Mouse (Mus musculus) megakaryocyte, embryonic 14.5 days (primary cell): ENCODE measurements around the gene Sqstm1. TPM values are rescaled to one million over a fixed set of nuclear protein-coding genes. Genes with fewer than 3 reads are reported as not detected.
"Not testable (repeated sequence)": the region's sequence is repeated elsewhere in the genome, so short reads cannot be mapped to it uniquely, and the experiment has no call there.

Source experiments
- H3K27me3 ChIP-seq: replicated peaks from 2 replicates; pipeline ENCODE3; 2012; ENCODE audit warnings: inconsistent platforms
- H3K36me3 ChIP-seq: replicated peaks from 2 replicates; pipeline ENCODE3; 2012; ENCODE audit warnings: low read length, inconsistent platforms, mixed read lengths
- H3K4me1 ChIP-seq: 2 replicates; pipeline ENCODE4 v1.6.1; 2012; ENCODE audit warnings: inconsistent platforms
- H3K4me3 ChIP-seq: replicated peaks from 2 replicates; pipeline ENCODE3; 2012; ENCODE audit warnings: moderate library complexity, mild to moderate bottlenecking, inconsistent platforms
- H3K9me3 ChIP-seq: 2 replicates; pipeline ENCODE4 v1.6.1; 2012; ENCODE audit warnings: inconsistent platforms
- FLI1 ChIP-seq: IDR thresholded peaks from 2 replicates; pipeline ENCODE4 v1.6.1; 2012; ENCODE audit warnings: low read length, inconsistent platforms, mixed read lengths
- GATA1 ChIP-seq: IDR thresholded peaks from 3 replicates; pipeline ENCODE4 v1.6.1; 2012; ENCODE audit warnings: mixed read lengths, low read length, inconsistent platforms, borderline replicate concordance
- polyA plus RNA-seq: library from polyadenylated mRNA; stranded (reverse); fragments of >175 nt; gene quantifications from 2 replicates; pipeline ENCODE4 v1.2.3, GENCODE M21; 2012; ENCODE audit warnings: low replicate concordance; ENCODE audit not compliant: insufficient read depth

Gene Sqstm1
- polyA plus RNA-seq, 1 experiment: 155 TPM

DNA sequence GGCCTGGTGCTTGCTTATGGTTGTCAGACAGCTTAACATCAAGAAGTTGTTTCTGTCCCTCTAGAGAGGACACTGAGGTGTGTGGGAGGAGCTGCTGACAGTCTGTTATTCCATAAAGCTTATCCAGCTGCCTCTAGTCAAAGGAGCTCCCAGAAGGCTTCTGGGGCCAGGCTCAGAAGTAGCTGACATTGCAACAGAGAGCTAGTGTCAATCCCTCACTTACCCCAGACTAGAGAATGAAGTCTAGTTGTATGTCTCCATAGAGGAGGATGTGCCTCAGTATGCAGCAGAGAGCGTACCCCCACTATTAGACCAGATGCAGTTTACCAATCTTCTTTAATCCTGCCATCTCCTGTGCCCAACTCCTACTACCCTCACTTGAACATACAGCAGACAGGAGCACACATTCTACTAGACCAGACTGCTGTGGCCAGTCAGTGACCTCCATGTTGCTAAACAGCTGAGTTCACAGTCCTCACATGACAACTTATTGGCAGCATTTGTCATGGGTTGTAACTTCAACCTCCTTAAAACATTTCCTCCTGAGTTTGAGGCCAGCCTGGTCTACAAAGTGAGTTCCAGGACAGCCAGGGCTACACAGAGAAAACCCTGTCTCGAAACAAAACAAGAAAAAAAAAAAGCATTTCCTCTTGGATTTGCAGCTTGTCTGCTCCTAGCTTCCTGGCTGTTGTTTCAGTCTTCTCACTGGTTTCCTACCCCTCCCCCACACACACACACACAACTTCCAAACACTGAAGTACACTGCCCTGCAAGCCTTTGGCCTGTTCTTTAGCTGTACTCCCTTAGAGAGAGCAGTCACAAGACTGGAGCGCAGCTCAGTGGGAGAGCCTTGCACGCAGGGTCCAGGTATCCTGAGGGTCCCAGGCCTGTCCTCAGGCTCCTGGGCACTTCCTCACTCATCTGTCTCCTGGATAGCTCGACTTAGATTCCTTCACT lies 31.8 kb downstream of the Sqstm1 start:
- H3K9me3 ChIP-seq: no peaks in the 10 kb centered on the region
- H3K4me1 ChIP-seq: peaks cover 72% of the 10 kb centered on the region
- peaks cover 50% of the 10 kb centered on the region for H3K36me3 ChIP-seq
- TF ChIP-seq GATA1 (no peak), FLI1 (no peak)
- peak overlapping the region; percentile 53 for H3K4me3 ChIP-seq
- no peaks in the 10 kb centered on the region for H3K27me3 ChIP-seq

DNA sequence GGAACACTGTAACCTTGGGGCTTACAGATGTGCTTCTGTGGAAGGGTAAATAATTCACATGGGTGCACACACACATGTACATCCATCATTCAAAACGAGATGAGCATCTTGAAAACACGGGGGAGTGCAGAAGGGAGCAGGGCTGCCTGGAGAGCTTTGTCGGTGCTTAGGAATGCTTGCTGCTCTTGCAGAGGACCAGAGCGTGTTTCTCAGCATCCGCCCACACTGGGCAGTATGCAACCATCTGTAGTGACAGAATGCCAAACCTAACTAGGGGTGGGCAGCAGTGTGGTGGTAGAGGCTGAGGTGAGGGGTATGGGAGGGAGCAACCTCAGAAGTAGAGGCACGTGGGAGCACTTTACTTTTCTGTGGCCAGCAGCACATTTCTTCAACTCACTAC lies 33.5 kb downstream of the Sqstm1 start:
- no peaks in the 10 kb centered on the region for H3K27me3 ChIP-seq
- H3K4me3 ChIP-seq: no peak overlapping the region
- H3K4me1 ChIP-seq: peaks cover 60% of the 10 kb centered on the region
- no peaks in the 10 kb centered on the region for H3K9me3 ChIP-seq
- TF ChIP-seq FLI1 (no peak), GATA1 (no peak)
- H3K36me3 ChIP-seq: peaks cover 45% of the 10 kb centered on the region

DNA sequence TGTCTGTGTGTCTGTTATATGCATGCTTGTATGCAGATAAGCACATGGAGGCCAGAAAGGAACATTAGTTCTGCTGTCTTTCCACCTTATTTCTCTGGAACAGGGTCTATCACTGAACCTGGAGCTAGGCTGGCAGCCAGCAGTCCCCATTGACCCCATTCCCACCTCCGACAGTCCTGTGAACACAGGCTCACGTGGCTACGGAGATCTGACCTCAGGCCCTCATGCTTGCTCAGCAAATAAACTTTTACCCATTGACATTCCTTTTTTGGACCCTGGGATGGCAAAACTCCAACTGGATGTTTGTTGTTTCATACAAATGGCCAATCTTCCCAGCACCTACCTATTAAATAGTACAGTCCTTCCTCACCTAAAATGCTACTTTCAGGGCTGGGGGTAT lies 34.3 kb downstream of the Sqstm1 start:
- H3K4me3 ChIP-seq: no peak overlapping the region
- no peaks in the 10 kb centered on the region for H3K9me3 ChIP-seq
- H3K36me3 ChIP-seq: peaks cover 48% of the 10 kb centered on the region
- H3K4me1 ChIP-seq: peaks cover 63% of the 10 kb centered on the region
- TF ChIP-seq GATA1 (no peak), FLI1 (no peak)
- no peaks in the 10 kb centered on the region for H3K27me3 ChIP-seq

DNA sequence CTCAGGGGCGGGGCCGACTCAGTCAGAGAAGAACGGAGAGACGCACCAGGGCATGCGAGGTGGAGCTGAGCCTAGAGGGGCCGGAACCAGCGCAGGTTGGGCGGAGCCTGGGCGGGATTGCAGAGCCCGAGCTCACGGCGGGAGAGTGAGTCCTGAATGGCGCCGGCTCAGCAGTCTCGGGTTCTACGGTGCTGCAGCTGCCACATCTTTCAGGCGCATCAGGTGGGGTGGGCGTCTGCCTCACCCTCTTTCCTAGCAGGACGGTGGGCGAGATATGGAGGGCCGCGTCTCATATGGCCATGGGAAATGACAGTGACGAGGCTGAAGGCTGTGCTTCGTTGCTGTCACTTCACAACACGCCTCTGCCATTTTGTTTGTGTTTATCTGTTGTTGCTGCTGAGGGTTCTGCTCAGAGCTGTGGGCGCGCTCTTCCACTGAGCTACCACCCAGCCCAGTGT lies 35.9 kb downstream of the Sqstm1 start:
- H3K4me3 ChIP-seq: peak overlapping the region; percentile 96
- no peaks in the 10 kb centered on the region for H3K9me3 ChIP-seq
- H3K36me3 ChIP-seq: peaks cover 58% of the 10 kb centered on the region
- peaks cover 58% of the 10 kb centered on the region for H3K4me1 ChIP-seq
- TF ChIP-seq GATA1 (no peak), FLI1 (no peak)
- H3K27me3 ChIP-seq: no peaks in the 10 kb centered on the region

DNA sequence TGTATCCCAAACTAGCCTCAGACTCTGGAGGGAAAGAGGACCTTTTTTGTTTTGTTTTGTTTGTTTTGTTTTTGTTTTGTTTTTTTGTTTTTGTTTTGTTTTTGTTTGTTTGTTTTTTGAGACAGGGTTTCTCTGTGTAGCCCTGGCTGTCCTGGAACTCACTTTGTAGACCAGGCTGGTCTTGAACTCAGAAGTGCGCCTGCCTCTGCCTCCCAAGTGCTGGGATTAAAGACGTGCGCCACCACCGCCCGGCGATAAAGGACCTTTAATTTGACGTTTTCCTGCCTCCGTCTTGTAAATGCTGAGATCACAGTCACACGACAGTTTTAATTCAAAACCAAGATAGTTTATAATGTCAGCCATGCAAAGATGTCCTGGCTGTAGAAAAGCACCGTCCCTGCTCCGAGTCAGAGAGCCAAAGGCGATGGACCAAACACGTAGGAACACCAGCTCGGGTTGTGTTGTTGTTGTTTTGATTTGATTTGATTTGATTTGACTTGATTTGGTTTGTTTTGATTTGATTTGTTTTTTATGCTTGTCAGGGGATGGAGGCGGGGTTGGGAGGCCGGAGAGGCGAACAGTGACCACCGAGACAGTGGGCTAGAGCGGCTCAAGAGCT lies 36.4 kb downstream of the Sqstm1 start, which contains the start of gene Mrnip:
Gene Mrnip (plus strand): TSS at position 334 of the 619 bp plus-strand sequence.
- Histone ChIP-seq H3K4me1 (peaks cover 59% of the 10 kb centered on the region), H3K36me3 (peaks cover 58% of the 10 kb centered on the region)

DNA sequence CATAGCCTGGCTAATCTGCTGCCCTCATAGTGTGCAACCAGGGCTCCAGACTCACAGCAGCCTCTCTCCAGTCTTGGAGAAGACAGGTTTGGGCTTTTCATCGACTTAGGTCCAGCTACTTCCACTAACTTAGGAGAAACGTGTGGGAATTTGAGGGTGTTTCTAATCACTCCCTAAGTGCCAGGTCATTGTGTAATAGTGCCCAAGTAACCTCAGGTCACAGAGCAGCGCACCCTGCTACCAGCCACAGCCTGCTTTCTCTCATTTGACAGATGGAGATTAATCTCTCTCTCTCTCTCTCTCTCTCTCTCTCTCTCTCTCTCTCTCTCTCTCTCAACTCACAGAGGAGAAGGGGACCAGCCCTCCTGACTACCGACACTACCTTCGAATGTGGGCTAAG lies 42.3 kb downstream of the Sqstm1 start:
- no peaks in the 10 kb centered on the region for H3K27me3 ChIP-seq
- H3K9me3 ChIP-seq: no peaks in the 10 kb centered on the region
- peaks cover 75% of the 10 kb centered on the region for H3K36me3 ChIP-seq
- no peak for TF ChIP-seq FLI1
- no peak for TF ChIP-seq GATA1
- H3K4me3 ChIP-seq: no peak overlapping the region
- H3K4me1 ChIP-seq: peaks cover 22% of the 10 kb centered on the region

More for the DNA sequence above, 36.4 kb downstream of the Sqstm1 start, which contains the start of gene Mrnip:
- H3K9me3 ChIP-seq, H3K27me3 ChIP-seq: not testable (repeated sequence)
- peak within 1 kb of the TSS; percentile 96 for H3K4me3 ChIP-seq

DNA sequence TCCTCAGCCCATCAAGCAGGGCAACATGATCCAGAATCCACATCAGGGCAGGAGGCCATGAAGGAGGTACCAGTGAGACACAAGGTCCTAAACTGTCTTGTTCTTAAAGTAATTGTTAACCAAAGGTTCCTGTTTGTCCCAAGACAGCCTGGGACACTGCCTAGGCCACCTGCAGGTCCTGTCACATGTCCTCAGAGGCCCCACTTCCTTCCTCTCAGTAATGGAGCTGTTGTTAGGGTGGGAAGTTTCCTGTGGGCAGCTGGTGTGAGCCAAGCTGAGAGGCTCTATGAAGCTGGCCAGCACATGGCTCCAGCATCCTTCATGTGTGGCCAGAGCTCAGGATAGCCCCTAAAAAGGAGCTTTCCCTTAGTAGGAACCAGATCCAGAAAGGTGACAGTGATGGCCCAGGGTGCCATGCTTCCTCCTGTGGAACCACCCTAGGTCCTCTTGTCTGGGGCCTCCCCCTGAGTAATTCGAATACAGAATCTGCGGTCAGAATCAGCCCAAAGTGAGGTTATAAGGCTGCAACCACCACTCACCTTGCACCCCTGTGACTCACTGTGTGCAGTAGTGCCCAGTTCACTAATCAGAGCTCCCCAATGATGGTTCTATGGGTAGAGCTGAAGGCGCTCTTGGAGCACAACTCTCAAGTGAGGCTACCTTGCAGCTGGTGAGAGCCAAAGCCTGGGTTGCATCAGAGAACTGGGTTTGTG lies 48.1 kb downstream of the Sqstm1 start:
- Histone ChIP-seq H3K4me3 (no peak overlapping the region), H3K4me1 (peaks cover 20% of the 10 kb centered on the region), H3K36me3 (peaks cover 88% of the 10 kb centered on the region), H3K9me3 (no peaks in the 10 kb centered on the region), H3K27me3 (no peaks in the 10 kb centered on the region)
- no peak for TF ChIP-seq GATA1
- no peak for TF ChIP-seq FLI1

DNA sequence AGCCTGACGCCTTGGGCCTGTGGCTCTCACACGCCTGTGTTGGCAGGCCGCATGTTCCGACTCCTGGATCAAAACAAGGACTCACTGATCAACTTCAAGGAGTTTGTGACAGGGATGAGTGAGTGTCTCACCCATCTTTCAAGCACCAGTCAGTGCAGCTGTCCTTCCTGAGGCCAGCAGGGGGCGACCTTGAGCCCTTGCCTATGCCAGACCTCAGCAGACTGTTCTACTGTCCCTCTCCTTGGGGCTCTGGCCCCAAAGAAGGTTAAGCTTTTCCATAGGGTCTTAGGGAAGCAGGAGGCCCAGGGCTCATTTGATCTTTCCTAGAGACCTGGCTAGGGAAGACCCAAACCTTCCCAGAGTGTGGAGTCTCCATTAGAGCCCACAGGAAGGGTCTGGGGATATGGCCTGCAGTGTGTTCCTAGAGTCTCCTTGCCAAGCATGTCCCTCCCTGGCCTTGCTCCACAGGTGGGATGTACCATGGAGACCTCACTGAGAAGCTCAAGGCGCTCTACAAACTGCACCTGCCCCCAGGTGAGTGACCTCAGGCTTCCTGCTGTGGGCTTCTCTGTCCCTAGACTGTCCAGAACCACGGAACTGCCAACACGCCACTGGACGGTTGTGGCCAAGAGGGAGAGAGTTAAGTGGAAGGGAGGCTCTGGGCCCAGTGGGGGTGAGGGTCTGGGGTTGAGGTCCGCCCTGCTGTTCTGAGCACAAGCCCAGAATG lies 48.9 kb downstream of the Sqstm1 start:
- Histone ChIP-seq H3K4me3 (no peak overlapping the region), H3K27me3 (no peaks in the 10 kb centered on the region), H3K9me3 (no peaks in the 10 kb centered on the region), H3K4me1 (peaks cover 20% of the 10 kb centered on the region), H3K36me3 (peaks cover 95% of the 10 kb centered on the region)
- no peak for TF ChIP-seq GATA1
- no peak for TF ChIP-seq FLI1

DNA sequence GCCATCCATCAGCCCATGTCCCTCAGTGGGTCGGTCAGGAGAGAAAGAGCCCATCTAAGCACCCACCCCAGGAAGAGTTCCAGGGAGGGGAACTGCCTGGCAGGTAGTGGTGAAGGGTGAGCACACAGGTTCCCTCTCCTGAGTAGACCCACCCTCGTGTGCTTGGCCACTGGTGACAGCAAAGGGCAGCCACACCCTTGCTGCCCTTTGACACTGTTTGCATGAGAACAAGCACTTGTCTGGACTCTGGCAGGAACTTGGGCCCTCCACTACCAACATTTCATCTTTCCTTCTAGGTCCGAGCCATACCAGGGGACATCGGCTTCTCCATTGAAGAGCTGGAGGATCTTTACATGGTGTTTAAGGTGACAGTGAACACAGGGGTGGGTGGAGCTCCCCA lies 51.3 kb downstream of the Sqstm1 start:
- Histone ChIP-seq H3K9me3 (no peaks in the 10 kb centered on the region), H3K27me3 (no peaks in the 10 kb centered on the region), H3K4me3 (no peak overlapping the region), H3K36me3 (peaks cover 97% of the 10 kb centered on the region), H3K4me1 (peaks cover 20% of the 10 kb centered on the region)
- TF ChIP-seq FLI1: no peak
- no peak for TF ChIP-seq GATA1
